Mouse (Mus musculus): ENCODE data around the gene Nlrp2. TPM values are rescaled to one million over a fixed set of nuclear protein-coding genes. Genes with fewer than 3 reads are reported as not detected.

Nlrp2 gene
- polyA plus RNA-seq (2015; fragmentation: Nextera tagmentation; extraction: Ambion mirVana) = not detected in 2 replicates

- H3K9me3 ChIP-seq (replicated peaks) = peaks cover 13% of the 10 kb centered on the region; the same call in 1 of the 2 replicates
- no peaks in the 10 kb centered on the region for H3K4me1 ChIP-seq
- H3K9ac ChIP-seq = no peak within 1 kb of the TSS
- H3K36me3 ChIP-seq = no peaks in the 10 kb centered on the region
- 82% methylated on average over 4 of the region's 4 CpGs for WGBS
- H3K27ac ChIP-seq (replicated peaks) = no peak within 1 kb of the TSS
- H3K4me2 ChIP-seq (replicated peaks) = no peak within 1 kb of the TSS
- no peak within 1 kb of the TSS for H3K4me3 ChIP-seq (replicated peaks)
- ATAC-seq (ENCODE audit: insufficient number of reproducible peaks, low FRiP score, low TSS enrichment, low read depth) = no peak
- no peaks in the 10 kb centered on the region for H3K27me3 ChIP-seq
These were observed at the start of gene Nlrp2 for GRCm38 (mm10) chr7:5350935-5351334. Nlrp2 (minus strand) TSS chr7:5351035.

GRCm38 (mm10) chr7:5366724-5367123 lies 15.9 kb upstream of the Nlrp2 start:
- Histone ChIP-seq H3K4me2 (replicated peaks) (no peak overlapping the region), H3K4me3 (replicated peaks) (no peak overlapping the region), H3K9me3 (replicated peaks) (0 out of 2 replicates have a peak, but pooled peaks cover 6% of the 10 kb centered on the region), H3K4me1 (no peaks in the 10 kb centered on the region), H3K27ac (replicated peaks) (no peak overlapping the region), H3K9ac (no peak overlapping the region), H3K27me3 (no peaks in the 10 kb centered on the region), H3K36me3 (no peaks in the 10 kb centered on the region)
- 74% methylated on average over 2 of the region's 2 CpGs for WGBS
- ATAC-seq (ENCODE audit: insufficient number of reproducible peaks, low FRiP score, low TSS enrichment, low read depth) = no peak

- no peak for ATAC-seq (ENCODE audit: insufficient number of reproducible peaks, low FRiP score, low TSS enrichment, low read depth)
- no peak overlapping the region for H3K9ac ChIP-seq
- no peak overlapping the region for H3K4me3 ChIP-seq (replicated peaks)
- 94% methylated on average over 5 of the region's 5 CpGs for WGBS
- no peak overlapping the region for H3K27ac ChIP-seq (replicated peaks)
- 0 out of 2 replicates have a peak, but pooled peaks cover 14% of the 10 kb centered on the region for H3K9me3 ChIP-seq (replicated peaks)
- no peaks in the 10 kb centered on the region for H3K27me3 ChIP-seq
- no peak overlapping the region for H3K4me2 ChIP-seq (replicated peaks)
- no peaks in the 10 kb centered on the region for H3K4me1 ChIP-seq
- H3K36me3 ChIP-seq = no peaks in the 10 kb centered on the region
These were observed 12.8 kb upstream of the Nlrp2 start for GRCm38 (mm10) chr7:5363599-5363998.

GRCm38 (mm10) chr7:5350237-5350636 lies 598 bp downstream of the Nlrp2 start, which contains the start of gene Gm5065:
Gm5065 (plus strand) TSS chr7:5350537.
- Histone ChIP-seq H3K9ac (no peak within 1 kb of the TSS), H3K9me3 (replicated peaks) (peaks cover 8% of the 10 kb centered on the region; the same call in 1 of the 2 replicates), H3K4me2 (replicated peaks) (no peak within 1 kb of the TSS), H3K27ac (replicated peaks) (no peak within 1 kb of the TSS), H3K4me1 (no peaks in the 10 kb centered on the region), H3K36me3 (no peaks in the 10 kb centered on the region), H3K4me3 (replicated peaks) (no peak within 1 kb of the TSS), H3K27me3 (no peaks in the 10 kb centered on the region)
- ATAC-seq (ENCODE audit: insufficient number of reproducible peaks, low FRiP score, low TSS enrichment, low read depth) = no peak
- 86% methylated on average over 1 of the region's 1 CpGs for WGBS

GRCm38 (mm10) chr7:5327511-5327910 lies 23.3 kb downstream of the Nlrp2 start:
- Histone ChIP-seq H3K36me3 (no peaks in the 10 kb centered on the region), H3K27ac (replicated peaks) (no peak overlapping the region), H3K9me3 (replicated peaks) (0 out of 2 replicates have a peak, but pooled peaks cover 3% of the 10 kb centered on the region), H3K4me2 (replicated peaks) (no peak overlapping the region), H3K9ac (no peak overlapping the region), H3K27me3 (no peaks in the 10 kb centered on the region), H3K4me3 (replicated peaks) (no peak overlapping the region), H3K4me1 (no peaks in the 10 kb centered on the region)
- 73% methylated on average over 1 of the region's 1 CpGs for WGBS
- ATAC-seq (ENCODE audit: insufficient number of reproducible peaks, low FRiP score, low TSS enrichment, low read depth) = no peak

GRCm38 (mm10) chr7:5288281-5288680 lies 62.6 kb downstream of the Nlrp2 start:
- WGBS = 62% methylated on average over 1 of the region's 1 CpGs
- H3K27me3 ChIP-seq = no peaks in the 10 kb centered on the region
- H3K4me1 ChIP-seq = no peaks in the 10 kb centered on the region
- H3K27ac ChIP-seq (replicated peaks) = no peak overlapping the region
- H3K9me3 ChIP-seq (replicated peaks) = peaks cover 3% of the 10 kb centered on the region; the same call in 1 of the 2 replicates
- ATAC-seq (ENCODE audit: insufficient number of reproducible peaks, low FRiP score, low TSS enrichment, low read depth) = no peak
- H3K4me3 ChIP-seq (replicated peaks) = no peak overlapping the region
- H3K4me2 ChIP-seq (replicated peaks) = no peak overlapping the region
- no peak overlapping the region for H3K9ac ChIP-seq
- H3K36me3 ChIP-seq = no peaks in the 10 kb centered on the region

GRCm38 (mm10) chr7:5263051-5263450 lies 87.8 kb downstream of the Nlrp2 start:
- Histone ChIP-seq H3K9me3 (replicated peaks) (0 out of 2 replicates have a peak, but pooled peaks cover 3% of the 10 kb centered on the region), H3K4me3 (replicated peaks) (no peak overlapping the region), H3K27me3 (no peaks in the 10 kb centered on the region), H3K27ac (replicated peaks) (no peak overlapping the region), H3K4me2 (replicated peaks) (no peak overlapping the region), H3K9ac (no peak overlapping the region), H3K4me1 (no peaks in the 10 kb centered on the region), H3K36me3 (no peaks in the 10 kb centered on the region)
- WGBS = 82% methylated on average over 3 of the region's 3 CpGs
- ATAC-seq (ENCODE audit: insufficient number of reproducible peaks, low FRiP score, low TSS enrichment, low read depth) = no peak

Other genes with a start within 250 kb of the Nlrp2 start
- gene Rfpl4, start 234.1 kb downstream of the Nlrp2 start, polyA plus RNA-seq (2015; fragmentation: Nextera tagmentation; extraction: Ambion mirVana) = not detected in 2 replicates
- 0.60 and 0.80 TPM in 2 replicates for gene Rasl2-9, start 225.1 kb downstream of the Nlrp2 start, polyA plus RNA-seq (2015; fragmentation: Nextera tagmentation; extraction: Ambion mirVana)
- not detected in 2 replicates for gene Vmn1r55, start 201.4 kb downstream of the Nlrp2 start, polyA plus RNA-seq (2015; fragmentation: Nextera tagmentation; extraction: Ambion mirVana)
- not detected in 2 replicates for gene Vmn1r56, start 154.3 kb downstream of the Nlrp2 start, polyA plus RNA-seq (2015; fragmentation: Nextera tagmentation; extraction: Ambion mirVana)
- gene Vmn1r57, start 132.5 kb downstream of the Nlrp2 start, polyA plus RNA-seq (2015; fragmentation: Nextera tagmentation; extraction: Ambion mirVana) = not detected in 2 replicates
- gene Gm5065, start 498 bp downstream of the Nlrp2 start, polyA plus RNA-seq (2015; fragmentation: Nextera tagmentation; extraction: Ambion mirVana) = not detected in 2 replicates
- gene Vmn1r58, start 62.4 kb upstream of the Nlrp2 start, polyA plus RNA-seq (2015; fragmentation: Nextera tagmentation; extraction: Ambion mirVana) = 0.04 TPM in 1 of 2 replicates, not detected in the other
- not detected in 2 replicates for gene Vmn1r59, start 105.7 kb upstream of the Nlrp2 start, polyA plus RNA-seq (2015; fragmentation: Nextera tagmentation; extraction: Ambion mirVana)
- gene Vmn2r28, start 142.9 kb upstream of the Nlrp2 start, polyA plus RNA-seq (2015; fragmentation: Nextera tagmentation; extraction: Ambion mirVana) = not detected in 2 replicates
- gene Vmn1r60, start 196.3 kb upstream of the Nlrp2 start, polyA plus RNA-seq (2015; fragmentation: Nextera tagmentation; extraction: Ambion mirVana) = not detected in 2 replicates

Measured in embryonic facial prominence, embryonic 15.5 days (tissue).